Mouse (Mus musculus) layer of hippocampus, adult 9-11 months (tissue): ENCODE data around the gene Ajuba.
A peak's percentile ranks its signal among the peaks of the same experiment; 100 is the strongest.
"Not testable (repeated sequence)": the region's sequence is repeated elsewhere in the genome, so short reads cannot be mapped to it uniquely, and the experiment has no call there.

Source experiments
- DNase-seq: peaks from one replicate; pipeline ENCODE4 v3.0.0; 2022

Ajuba gene

GRCm38 (mm10) chr14:54577089-54577982, at the start of gene Ajuba:
TSS of gene Ajuba (minus strand) at chr14:54577558.
- DNase-seq: peak; percentile 73

DNA sequence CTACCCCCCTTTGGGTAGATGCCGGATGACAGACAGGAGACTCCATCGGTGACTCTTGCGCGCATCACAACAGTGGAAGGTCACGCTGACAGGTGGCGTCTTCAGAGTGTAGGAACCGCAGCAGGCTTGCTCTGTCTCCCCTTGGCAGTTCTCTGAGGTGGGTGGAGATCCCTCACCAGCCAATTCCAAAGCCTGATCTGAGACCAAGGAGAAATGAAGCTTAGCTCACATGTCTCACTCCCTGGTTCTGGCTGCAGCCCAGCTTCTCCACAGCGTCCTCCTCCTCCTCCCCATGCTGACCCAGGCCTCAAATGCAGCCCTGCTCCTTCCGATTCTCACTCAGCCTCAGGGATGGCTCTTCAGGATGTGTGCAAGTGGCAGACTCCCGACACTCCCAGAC, 47.6 kb upstream of the Ajuba start:
- DNase-seq: no peak

- DNase-seq: no peak
Observed at GRCm38 (mm10) chr14:54623334-54623733, 46.0 kb upstream of the Ajuba start.

DNA sequence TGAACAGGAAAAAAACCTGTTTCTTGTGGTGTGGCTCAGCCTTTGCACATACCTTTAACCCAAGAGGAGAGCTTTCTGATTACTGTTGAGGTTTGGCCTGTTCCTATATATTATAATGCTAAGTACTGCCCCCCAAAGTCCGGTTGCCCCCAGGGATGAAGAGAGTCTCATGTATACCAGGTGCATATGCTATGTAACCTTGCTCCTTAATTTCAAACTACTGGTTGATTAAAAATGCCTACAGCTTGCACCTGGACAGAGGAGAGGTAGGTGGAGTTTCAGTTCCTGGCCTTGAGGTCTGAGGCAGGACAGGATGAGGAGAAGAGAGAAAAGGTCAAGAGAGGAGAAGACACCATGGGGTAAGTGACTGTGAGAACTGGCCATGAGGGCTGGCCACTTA, 43.8 kb upstream of the Ajuba start, which contains the start of gene Psmb11:
Psmb11 (plus strand) TSS at position 301 of the 400 bp plus-strand sequence.
- no peak for DNase-seq

DNA sequence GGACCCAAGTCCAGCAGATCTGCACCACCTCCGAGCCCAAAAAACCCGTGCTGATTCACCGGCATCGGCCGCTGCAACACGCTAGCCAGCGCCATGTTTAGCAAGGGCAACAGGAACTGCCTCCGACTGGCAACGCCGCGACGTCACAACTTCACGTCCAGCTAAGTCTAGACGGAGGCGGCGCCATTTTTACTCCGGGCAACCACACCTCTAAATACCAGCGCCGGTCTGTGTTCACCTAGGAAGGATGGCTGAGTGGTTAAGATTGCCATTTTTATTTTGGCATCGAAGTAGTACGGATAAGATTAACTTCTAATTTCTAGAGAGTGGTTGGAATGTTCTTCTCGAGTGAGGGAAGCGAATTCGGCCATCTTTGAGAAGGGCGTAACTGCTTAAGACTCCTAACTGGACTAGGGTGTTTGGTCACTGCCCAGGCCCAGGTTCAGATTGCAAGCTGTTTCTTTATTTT, 40.6 kb upstream of the Ajuba start, which contains the start of gene Psmb5:
Psmb5 (minus strand) TSS at position 126 of the 469 bp plus-strand sequence.
- DNase-seq: peak; percentile 91

DNA sequence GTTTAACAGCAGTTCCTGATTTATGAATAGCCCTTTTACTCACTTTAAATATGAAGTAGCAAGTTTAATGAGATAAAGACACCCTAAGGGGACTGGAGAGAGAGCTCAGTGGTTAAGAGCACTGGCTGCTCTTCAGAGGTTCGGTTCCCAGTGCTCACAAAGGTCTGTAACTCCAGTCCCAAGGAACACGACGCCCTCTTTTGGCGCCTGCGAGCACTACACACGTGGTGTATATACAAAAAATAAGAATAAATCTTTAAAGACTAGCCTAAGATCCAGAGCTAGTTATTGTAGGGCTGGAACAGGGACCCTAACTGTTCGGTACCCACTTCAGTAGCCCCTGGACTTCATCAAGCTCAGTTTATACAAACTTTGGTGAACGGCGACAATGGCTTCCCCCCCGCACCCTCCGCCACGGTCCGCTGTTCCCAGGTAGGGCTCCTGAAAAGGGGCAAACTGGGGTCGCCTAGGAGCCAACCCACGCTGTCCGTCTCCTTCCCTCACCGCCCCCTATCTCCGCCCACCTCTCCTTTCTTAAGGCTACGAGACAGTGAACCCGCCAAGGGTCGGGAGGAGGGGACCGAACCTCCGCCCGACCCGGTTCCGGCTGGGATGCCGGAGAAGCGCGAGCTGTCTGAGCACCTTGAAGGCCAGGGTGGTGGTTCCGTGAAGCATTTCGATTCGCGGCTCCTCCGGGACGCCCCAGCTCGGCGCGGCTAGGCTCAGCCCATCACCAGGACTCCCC, 40.0 kb upstream of the Ajuba start:
- no peak for DNase-seq

DNA sequence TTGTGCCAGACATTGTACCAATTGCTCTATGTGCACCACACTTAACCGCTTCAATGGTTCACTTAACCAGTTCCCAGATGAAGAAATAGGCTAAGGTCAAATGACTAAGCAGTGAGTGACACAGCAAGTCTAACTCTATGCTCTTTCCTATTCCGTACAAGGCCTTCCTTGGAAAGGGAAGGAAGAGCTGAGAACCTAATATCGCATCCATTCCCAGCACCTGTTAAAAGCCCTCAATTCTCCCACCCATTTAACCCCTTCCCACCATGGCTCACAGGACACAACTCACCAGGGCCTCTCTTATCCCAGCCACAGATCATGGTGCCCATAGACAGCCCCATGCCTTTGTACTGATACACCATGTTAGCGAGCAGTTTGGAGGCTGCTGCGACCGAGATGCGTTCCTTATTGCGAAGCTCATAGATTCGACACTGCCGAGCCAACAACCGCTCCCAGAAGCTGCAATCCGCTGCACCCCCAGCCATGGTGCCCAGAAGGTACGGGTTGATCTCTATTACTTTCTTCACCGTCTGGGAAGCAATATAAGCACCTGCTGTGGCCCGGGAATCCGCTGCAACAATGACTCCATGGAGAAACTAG, 39.0 kb upstream of the Ajuba start:
- no peak for DNase-seq

DNA sequence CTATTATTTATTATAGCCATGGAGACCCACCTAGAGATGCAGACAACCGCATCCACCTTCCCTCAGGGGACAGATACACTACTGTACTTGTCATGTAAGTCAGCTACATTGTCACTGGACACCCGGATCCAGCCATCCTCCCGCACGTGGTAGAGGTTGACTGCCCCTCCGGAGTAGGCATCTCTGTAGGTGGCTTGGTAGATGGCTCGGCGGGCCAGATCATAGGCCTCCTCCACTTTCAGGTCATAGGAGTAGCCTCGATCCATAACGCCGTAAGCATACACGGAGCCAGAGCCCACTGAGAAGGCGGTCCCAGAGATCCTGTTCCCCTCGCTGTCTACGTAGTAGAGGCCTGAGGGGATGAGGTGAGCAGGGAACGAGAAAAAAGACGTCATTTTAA, 36.8 kb upstream of the Ajuba start:
- DNase-seq: not testable (repeated sequence)

DNA sequence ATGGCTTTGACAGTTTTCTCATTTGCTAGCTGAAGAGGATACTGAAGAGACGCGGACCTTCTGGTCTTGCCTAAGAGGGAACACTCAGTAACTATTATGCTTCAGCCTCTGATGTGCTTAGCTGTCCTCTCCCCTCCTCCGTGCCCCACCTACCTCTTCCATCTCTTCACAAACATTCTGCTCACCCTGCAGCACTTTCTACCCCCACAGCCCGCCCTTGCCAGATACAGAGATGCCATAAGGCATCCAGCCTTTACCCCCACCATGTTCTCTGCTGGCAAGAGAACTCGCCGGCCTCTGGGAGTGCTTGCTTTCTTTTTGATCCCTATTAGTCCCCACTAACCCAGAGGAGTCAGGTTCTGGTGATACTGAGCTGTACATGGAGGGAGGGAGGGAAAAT, 33.3 kb upstream of the Ajuba start:
- peak; percentile 86 for DNase-seq

GRCm38 (mm10) chr14:54609962-54610361, 32.6 kb upstream of the Ajuba start:
- DNase-seq: no peak

DNA sequence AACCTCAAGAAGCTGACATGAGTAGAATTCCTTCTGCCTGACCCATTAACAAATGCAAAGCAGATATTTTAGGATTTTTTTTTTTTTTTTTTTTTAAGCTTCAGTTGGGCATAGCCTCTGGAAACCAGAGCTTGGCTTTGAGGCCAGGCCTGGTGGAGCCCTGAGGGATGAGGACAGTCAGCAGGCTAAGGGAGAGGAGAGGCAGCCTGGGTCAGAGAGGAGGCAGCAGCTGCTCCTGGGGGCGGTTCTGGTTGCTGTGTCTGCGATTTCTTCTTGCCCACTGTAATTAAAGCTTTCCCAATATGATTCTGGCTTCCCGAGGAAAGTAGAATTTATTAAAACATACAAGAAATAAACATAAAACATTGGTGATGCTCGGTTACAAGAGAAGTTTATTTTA, 31.9 kb upstream of the Ajuba start:
- no peak for DNase-seq

GRCm38 (mm10) chr14:54607226-54607625, 29.9 kb upstream of the Ajuba start:
- DNase-seq: no peak

DNA sequence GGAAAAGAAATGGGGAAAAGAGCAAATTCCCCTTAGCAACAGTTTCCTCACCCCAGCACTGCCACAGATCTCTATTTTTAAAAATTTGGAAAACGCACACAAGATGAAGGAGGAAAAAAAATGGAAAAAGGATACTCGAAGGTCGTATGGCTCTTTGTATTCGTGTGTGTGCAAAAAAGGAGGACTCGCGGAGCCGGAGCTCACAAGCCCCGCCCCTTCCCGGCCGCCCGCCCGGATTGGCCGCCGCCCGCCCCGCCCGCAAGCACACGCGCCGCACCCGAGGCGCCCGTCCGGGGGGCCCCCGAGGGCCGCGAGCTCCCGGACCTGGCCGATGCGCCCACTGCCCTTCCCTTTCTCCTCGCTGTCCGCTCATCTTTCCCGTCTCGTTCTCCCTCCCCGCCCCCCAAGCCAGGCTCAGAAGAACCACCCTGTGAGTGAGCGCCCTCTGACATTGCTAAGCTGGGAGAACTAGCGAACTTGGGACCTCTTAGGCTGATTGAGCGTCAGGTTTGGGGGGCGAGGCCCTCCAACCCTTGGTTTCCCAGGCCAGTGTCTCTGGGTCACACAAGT, 28.5 kb upstream of the Ajuba start, which contains the start of gene 4931414P19Rik:
4931414P19Rik (minus strand) TSS at position 242 of the 570 bp plus-strand sequence.
- peak; percentile 50 for DNase-seq

- DNase-seq: no peak
Observed at GRCm38 (mm10) chr14:54603686-54604085, 26.3 kb upstream of the Ajuba start.

- peak; percentile 97 for DNase-seq
Observed at GRCm38 (mm10) chr14:54603038-54603654, 25.8 kb upstream of the Ajuba start.

DNA sequence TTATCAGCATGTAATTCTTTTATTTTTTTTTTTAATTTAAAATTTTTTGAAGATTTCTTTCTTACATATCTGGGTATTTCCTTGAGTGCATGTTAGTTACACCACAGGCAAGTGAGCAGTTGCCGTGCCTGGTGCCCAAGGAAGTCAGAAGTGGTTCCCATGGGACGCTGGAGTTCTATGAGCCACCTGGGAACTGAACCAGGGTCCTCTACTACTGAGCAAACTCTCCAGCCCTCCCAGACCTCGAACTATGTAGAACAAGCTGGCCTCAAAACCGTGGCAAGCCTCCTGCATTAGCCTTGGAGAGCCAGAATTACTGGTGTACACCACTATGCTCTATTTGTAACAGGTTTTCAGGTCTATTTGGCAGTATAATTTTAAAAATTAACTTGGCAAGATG, 25.3 kb upstream of the Ajuba start:
- no peak for DNase-seq

- no peak for DNase-seq
Observed at GRCm38 (mm10) chr14:54601601-54602000, 24.2 kb upstream of the Ajuba start.

DNA sequence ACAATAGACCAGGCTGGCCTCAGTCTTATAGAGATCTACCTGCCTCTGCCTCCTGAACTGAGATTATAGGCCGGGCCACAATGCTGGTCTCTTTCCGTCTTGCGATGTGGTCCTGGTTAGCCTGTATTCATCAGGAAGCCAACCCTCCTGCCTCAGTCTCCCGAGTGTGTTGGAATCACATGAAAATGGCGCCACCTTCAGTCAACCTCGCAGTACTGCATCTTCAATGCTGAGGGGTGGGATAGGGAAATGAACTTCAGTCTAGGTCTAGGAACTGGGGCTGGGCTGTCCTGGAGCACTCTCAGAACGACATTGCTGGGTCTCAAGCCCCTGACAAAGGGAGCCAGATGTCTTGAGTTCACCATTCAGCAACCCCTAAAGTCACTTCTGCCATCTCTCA, 19.7 kb upstream of the Ajuba start:
- DNase-seq: no peak

GRCm38 (mm10) chr14:54594631-54595414, 17.5 kb upstream of the Ajuba start:
- DNase-seq: peak; percentile 52

GRCm38 (mm10) chr14:54594055-54594454, 16.7 kb upstream of the Ajuba start:
- no peak for DNase-seq

GRCm38 (mm10) chr14:54592319-54592934, 15.1 kb upstream of the Ajuba start:
- no peak for DNase-seq
